Mouse (Mus musculus) brain, adult 2 months (tissue): ENCODE results near the gene Atxn2.

Source experiments
- DNase-seq: peaks from one replicate; pipeline ENCODE4 v3.0.0; 2011; ENCODE audit warnings: low read depth, low spot score

Gene Atxn2

GRCm38 (mm10) chr5:121856740-121857139 is 145.6 kb downstream of the Atxn2 start:
- no peak for DNase-seq

GRCm38 (mm10) chr5:121858427-121858826 is 147.3 kb downstream of the Atxn2 start:
- no peak for DNase-seq

GRCm38 (mm10) chr5:121861964-121862363 is 150.8 kb downstream of the Atxn2 start:
- no peak for DNase-seq

GRCm38 (mm10) chr5:121864330-121864729 is 153.2 kb downstream of the Atxn2 start:
- DNase-seq, result peak; percentile 48
